Mouse (Mus musculus) kidney, postnatal 0 days (tissue): Measurements from ENCODE around the gene Prkce. TPM values are rescaled to one million over a fixed set of nuclear protein-coding genes. Genes with fewer than 3 reads are reported as not detected.

ENCODE experiments used
- ATAC-seq: fragments of 200-750 bp; cut with Nextera tagmentation; replicated peaks from 2 replicates; pipeline ENCODE4 v1.8.0; 2017; ENCODE audit warnings: low read depth, moderate number of reproducible peaks, moderate TSS enrichment, moderate library complexity; ENCODE audit not compliant: low FRiP score
- DNase-seq: peaks from one replicate; pipeline ENCODE4 v3.0.0-alpha.2; 2016; ENCODE audit warnings: low spot score
- H3K27ac ChIP-seq: fragments of 300-500 bp; sonication (generic); 2 replicates; pipeline ENCODE4 v1.5.1; 2014; ENCODE audit warnings: mild to moderate bottlenecking
- H3K27me3 ChIP-seq: fragments of 300-500 bp; sonication (generic); 2 replicates; pipeline ENCODE4 v1.6.1; 2014; ENCODE audit warnings: low read length, mixed read lengths; ENCODE audit not compliant: insufficient read depth
- H3K36me3 ChIP-seq: fragments of 300-500 bp; sonication (generic); 2 replicates; pipeline ENCODE4 v1.6.1; 2014; ENCODE audit warnings: low read length, mixed read lengths; ENCODE audit not compliant: insufficient read depth
- H3K4me1 ChIP-seq: fragments of 300-500 bp; sonication (generic); replicated peaks from 2 replicates; pipeline ENCODE4 v1.6.1; 2014; ENCODE audit warnings: antibody characterized with exemption, low read length, mixed read lengths; ENCODE audit not compliant: insufficient read depth
- H3K4me2 ChIP-seq: fragments of 300-500 bp; sonication (generic); 2 replicates; pipeline ENCODE4 v1.6.1; 2014; ENCODE audit warnings: mild to moderate bottlenecking, low read length, moderate library complexity, mixed read lengths
- H3K4me3 ChIP-seq: fragments of 300-500 bp; sonication (generic); replicated peaks from 2 replicates; pipeline ENCODE4 v1.5.1; 2014; ENCODE audit warnings: low read depth, low read length
- H3K9ac ChIP-seq: fragments of 300-500 bp; sonication (generic); 2 replicates; pipeline ENCODE4 v1.6.1; 2014; ENCODE audit warnings: low read depth, low read length
- H3K9me3 ChIP-seq: fragments of 300-500 bp; sonication (generic); replicated peaks from 2 replicates; pipeline ENCODE4 v1.6.1; 2016; ENCODE audit warnings: low read length, inconsistent platforms, mixed read lengths
- CTCF ChIP-seq: IDR thresholded peaks from 2 replicates; pipeline ENCODE4 v1.5.1; 2016; ENCODE audit warnings: antibody characterized with exemption, low read depth, mild to moderate bottlenecking, moderate library complexity
- WGBS: fragments of 180-500 bp; shearing (Covaris S2); extraction: QIAGEN DNeasy Blood & Tissue Kit; methylation state at CpG from one replicate; pipeline ENCODE4 v1.1.7; 2014; 5-methylcytosine and 5-hydroxymethylcytosine counted together
- polyA plus RNA-seq: library from polyadenylated mRNA; unstranded; fragments of >200 nt; fragmentation: Nextera tagmentation; extraction: Ambion mirVana; gene quantifications from 2 replicates; pipeline ENCODE4 v1.2.1, GENCODE M21; 2015

Gene Prkce
- polyA plus RNA-seq, 1 experiment from 2014 or later, result 6.0 TPM

DNA sequence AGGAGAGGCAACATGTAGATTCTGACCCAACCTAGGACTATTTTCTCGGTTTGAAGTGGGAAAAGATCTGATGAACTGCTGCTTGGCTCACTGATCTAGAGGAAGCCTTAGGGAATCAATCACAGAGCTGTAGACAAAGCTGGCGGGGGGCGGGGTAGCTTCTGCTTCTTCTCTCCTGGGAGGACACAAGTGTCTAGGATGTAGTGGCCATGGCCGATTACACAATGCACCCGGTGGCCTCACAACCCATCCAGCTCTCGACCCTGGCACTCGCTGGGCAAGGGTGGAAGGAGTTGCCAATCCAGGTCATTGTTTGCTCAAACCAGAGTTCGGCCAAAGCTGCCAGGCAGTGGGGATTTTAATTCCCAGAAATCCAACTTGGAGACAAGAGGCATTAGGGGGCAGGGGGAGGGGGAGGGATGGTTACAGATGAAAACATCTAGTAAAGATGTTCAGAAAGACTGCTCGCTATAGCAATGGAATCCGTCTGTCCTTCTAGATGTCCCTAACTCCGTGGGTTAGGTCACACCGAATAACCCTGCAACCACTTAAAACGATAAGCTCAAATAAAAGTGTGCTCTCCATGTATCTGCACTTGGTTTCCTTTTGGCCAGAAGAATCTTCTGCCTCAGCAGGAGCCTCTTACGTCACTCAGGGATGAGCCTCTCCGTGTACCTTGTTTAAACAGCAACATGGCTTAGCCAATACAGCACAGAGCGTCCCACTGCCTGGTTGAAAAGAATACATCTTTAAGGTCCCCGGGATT is 365.4 kb downstream of the Prkce start:
- H3K4me1 ChIP-seq, result peaks cover 22% of the 10 kb centered on the region; the same call in 1 of the 2 replicates
- H3K4me3 ChIP-seq, result no peak overlapping the region
- ATAC-seq, result no peak
- H3K27me3 ChIP-seq, result no peaks in the 10 kb centered on the region
- no peak overlapping the region for H3K4me2 ChIP-seq
- 73% methylated on average over 17 of the region's 17 CpGs for WGBS
- no peak overlapping the region for H3K27ac ChIP-seq
- TF ChIP-seq CTCF, result no peak
- no peak for DNase-seq
- no peaks in the 10 kb centered on the region for H3K9me3 ChIP-seq
- H3K9ac ChIP-seq, result no peak overlapping the region
- H3K36me3 ChIP-seq, result no peaks in the 10 kb centered on the region

DNA sequence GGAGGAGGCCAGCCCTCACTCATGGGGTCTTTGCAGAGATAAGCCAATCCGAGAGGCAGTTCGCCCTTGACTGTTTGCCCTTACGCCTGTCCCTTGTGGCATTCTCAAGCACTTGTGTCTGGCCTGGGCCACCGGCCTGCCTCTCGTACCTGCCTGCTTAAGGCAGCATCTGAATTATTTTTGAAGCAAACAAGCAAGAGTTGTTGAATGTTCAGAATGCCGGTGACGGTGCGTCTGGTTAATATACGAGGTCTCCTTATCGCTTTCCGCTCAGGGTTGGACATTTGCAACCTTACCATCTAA is 365.9 kb downstream of the Prkce start:
- no peak overlapping the region for H3K4me3 ChIP-seq
- H3K27ac ChIP-seq, result no peak overlapping the region
- no peak for TF ChIP-seq CTCF
- H3K9me3 ChIP-seq, result no peaks in the 10 kb centered on the region
- no peaks in the 10 kb centered on the region for H3K27me3 ChIP-seq
- ATAC-seq (no peak), DNase-seq (no peak)
- 82% methylated on average over 11 of the region's 11 CpGs for WGBS
- no peak overlapping the region for H3K4me2 ChIP-seq
- no peaks in the 10 kb centered on the region for H3K36me3 ChIP-seq
- no peak overlapping the region for H3K9ac ChIP-seq
- H3K4me1 ChIP-seq, result peaks cover 19% of the 10 kb centered on the region; the same call in 1 of the 2 replicates

DNA sequence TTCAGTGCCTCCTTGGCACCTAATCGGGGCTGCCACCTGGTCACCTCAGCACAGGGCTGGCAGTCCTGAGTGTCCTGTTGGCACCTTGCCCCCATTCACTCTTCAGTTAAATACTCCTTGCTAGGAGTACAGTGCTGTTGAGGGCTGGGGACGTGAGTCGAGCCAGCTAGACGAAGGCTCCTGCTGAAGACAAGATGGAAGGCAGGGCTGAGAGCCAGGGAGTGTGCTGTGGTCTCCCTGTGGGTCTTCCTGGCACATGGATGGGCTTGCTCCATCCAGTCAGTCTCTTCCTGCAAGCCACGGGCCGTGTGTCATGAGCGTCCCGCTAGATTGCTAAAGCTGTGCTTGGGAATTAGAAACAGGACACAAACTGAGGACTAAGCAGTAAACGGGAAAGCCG is 367.5 kb downstream of the Prkce start:
- Histone ChIP-seq H3K27me3 (no peaks in the 10 kb centered on the region), H3K27ac (peak overlapping the region; percentile 36), H3K4me1 (peaks cover 17% of the 10 kb centered on the region; the same call in 1 of the 2 replicates), H3K9ac (no peak overlapping the region), H3K36me3 (no peaks in the 10 kb centered on the region), H3K9me3 (no peaks in the 10 kb centered on the region), H3K4me3 (no peak overlapping the region), H3K4me2 (no peak overlapping the region)
- no peak for DNase-seq
- WGBS, result 64% methylated on average over 10 of the region's 10 CpGs
- ATAC-seq, result 0 out of 2 replicates have a peak, but pooled peaks have one; percentile 33
- TF ChIP-seq CTCF, result no peak

DNA sequence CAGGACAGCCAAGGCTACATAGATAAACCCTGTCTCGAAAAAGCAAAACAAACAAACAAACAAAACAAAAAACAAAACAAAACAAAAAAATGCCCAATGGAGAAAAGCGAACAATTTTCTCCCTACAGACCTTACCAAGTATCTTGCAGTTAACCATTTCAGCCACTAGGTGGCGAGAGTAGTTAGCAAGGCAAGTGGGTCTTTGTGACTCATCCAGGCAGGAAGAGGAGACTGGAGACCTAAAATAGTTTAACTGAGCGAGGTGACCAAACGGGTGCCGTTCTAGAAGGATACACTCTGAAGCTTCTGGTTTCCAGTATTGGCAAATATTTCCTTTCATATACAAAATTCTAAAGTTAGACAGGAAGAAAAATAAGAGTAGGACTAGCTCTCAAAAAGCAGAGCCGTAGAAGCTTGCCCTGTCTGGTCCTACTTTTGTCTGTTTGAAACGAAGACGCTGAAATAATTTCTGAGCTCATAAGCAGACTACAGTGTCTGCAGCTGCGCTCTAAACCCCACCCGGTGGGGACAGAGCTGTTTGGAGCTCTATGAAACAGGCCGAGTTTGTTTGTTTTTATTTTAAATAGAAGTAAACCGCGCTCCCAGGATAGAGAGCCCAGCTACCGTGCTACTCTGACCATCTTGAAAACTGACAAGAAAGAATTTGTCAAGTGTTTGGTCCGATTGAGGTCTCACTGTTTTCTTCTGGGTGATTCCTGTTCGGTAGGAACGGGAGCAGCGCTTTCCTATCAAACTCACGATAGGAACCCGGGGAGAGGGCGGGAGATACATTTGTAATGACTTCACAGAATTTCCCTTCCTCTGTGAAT is 368.5 kb downstream of the Prkce start:
- Histone ChIP-seq H3K9me3 (no peaks in the 10 kb centered on the region), H3K4me2 (peak overlapping the region; percentile 53), H3K9ac (peak overlapping the region; percentile 3; the same call in 1 of the 2 replicates), H3K27ac (peak overlapping the region; percentile 60), H3K27me3 (no peaks in the 10 kb centered on the region), H3K4me3 (no peak overlapping the region), H3K4me1 (peaks cover 12% of the 10 kb centered on the region; the same call in 1 of the 2 replicates), H3K36me3 (no peaks in the 10 kb centered on the region)
- ATAC-seq (peak; percentile 43; the same call in 1 of the 2 replicates), DNase-seq (peak; percentile 96)
- peak; percentile 95 for TF ChIP-seq CTCF
- WGBS, result 28% methylated on average over 22 of the region's 22 CpGs

DNA sequence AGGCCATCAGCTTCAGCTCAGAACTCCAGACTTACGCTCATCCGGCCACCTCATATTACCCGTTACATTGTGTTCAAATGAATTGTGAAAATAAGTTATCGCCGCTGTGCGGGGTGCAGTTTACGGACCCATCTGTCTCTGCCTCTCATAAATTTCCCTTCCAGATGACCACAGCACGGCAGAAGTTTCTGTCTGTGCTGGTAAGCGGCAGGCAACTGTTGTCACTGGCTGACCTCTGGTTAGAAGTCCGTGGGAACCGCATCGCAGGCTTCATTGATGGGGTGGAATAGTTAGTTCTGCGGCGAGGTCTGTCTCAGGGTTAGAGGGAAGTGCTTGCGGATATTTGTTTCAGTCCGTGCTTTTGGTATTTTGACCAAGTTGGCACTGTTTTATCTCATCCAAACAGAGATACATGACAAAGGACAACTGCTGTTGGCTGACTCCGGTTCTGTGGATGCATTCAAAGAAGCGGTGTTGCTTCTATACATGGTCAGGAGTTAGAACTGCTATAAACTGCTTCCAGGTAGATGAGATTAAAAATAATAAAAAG is 372.4 kb downstream of the Prkce start:
- Histone ChIP-seq H3K36me3 (no peaks in the 10 kb centered on the region), H3K4me1 (no peaks in the 10 kb centered on the region), H3K27ac (no peak overlapping the region), H3K9ac (no peak overlapping the region), H3K27me3 (no peaks in the 10 kb centered on the region), H3K4me3 (no peak overlapping the region), H3K4me2 (no peak overlapping the region), H3K9me3 (no peaks in the 10 kb centered on the region)
- no peak for TF ChIP-seq CTCF
- DNase-seq, result no peak
- WGBS, result 41% methylated on average over 18 of the region's 18 CpGs
- no peak for ATAC-seq

DNA sequence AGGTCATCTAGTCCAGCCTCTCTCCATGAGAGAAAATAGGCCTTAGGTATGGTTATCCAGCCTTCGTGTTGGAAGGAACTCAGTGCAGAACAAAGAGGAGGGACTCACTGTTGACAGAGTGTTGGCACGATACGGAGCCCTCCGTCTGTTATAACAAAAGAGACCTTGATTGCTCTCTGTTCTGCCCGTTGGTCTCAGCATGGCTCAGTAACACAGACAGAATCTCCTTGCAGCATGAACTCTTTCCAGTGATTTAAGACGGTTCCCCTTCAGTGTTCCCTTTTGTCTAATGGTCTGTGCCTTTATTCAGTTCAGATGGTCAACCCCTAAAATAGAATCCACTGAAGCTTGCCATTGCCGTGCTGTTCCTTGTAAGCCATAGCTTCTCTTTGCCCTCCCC is 378.9 kb downstream of the Prkce start:
- peak; percentile 61 for DNase-seq
- Histone ChIP-seq H3K27me3 (no peaks in the 10 kb centered on the region), H3K9me3 (no peaks in the 10 kb centered on the region), H3K9ac (no peak overlapping the region), H3K4me3 (no peak overlapping the region), H3K27ac (no peak overlapping the region), H3K36me3 (no peaks in the 10 kb centered on the region), H3K4me1 (no peaks in the 10 kb centered on the region), H3K4me2 (no peak overlapping the region)
- TF ChIP-seq CTCF, result no peak
- ATAC-seq, result no peak
- 39% methylated on average over 7 of the region's 7 CpGs for WGBS
